Mouse (Mus musculus): ENCODE measurements around the gene Hsdl1. TPM values are rescaled to one million over a fixed set of nuclear protein-coding genes. Genes with fewer than 3 reads are reported as not detected.

The Hsdl1 gene
- total RNA-seq, 2 experiments from 2014 or later = 42.8 to 46.7 TPM

GRCm38 (mm10) chr8:119544606-119545005 is 30.4 kb downstream of the Hsdl1 start:
- no peak for DNase-seq (ENCODE audit: extremely low spot score in 1 of 2, low spot score in 1 of 2)

GRCm38 (mm10) chr8:119531973-119532372 is 43.0 kb downstream of the Hsdl1 start:
- peak; percentile 16 to 25 for DNase-seq (ENCODE audit: extremely low spot score in 1 of 2, low spot score in 1 of 2)

- no peak for DNase-seq (ENCODE audit: extremely low spot score in 1 of 2, low spot score in 1 of 2)
Observed at GRCm38 (mm10) chr8:119531397-119531796, 43.6 kb downstream of the Hsdl1 start.

GRCm38 (mm10) chr8:119530937-119531336 is 44.0 kb downstream of the Hsdl1 start:
- DNase-seq (ENCODE audit: extremely low spot score in 1 of 2, low spot score in 1 of 2) = no peak

- DNase-seq (ENCODE audit: extremely low spot score in 1 of 2, low spot score in 1 of 2) = no peak
Observed at GRCm38 (mm10) chr8:119528762-119529161, 46.2 kb downstream of the Hsdl1 start.

GRCm38 (mm10) chr8:119520102-119520501 is 54.9 kb downstream of the Hsdl1 start:
- no peak for DNase-seq (ENCODE audit: extremely low spot score in 1 of 2, low spot score in 1 of 2)

GRCm38 (mm10) chr8:119516674-119517073 is 58.3 kb downstream of the Hsdl1 start:
- no peak for DNase-seq (ENCODE audit: extremely low spot score in 1 of 2, low spot score in 1 of 2)

- no peak for DNase-seq (ENCODE audit: extremely low spot score in 1 of 2, low spot score in 1 of 2)
Observed at GRCm38 (mm10) chr8:119515767-119516166, 59.2 kb downstream of the Hsdl1 start.

- no peak for DNase-seq (ENCODE audit: extremely low spot score in 1 of 2, low spot score in 1 of 2)
Observed at GRCm38 (mm10) chr8:119514940-119515339, 60.0 kb downstream of the Hsdl1 start.

GRCm38 (mm10) chr8:119513405-119513804 is 61.6 kb downstream of the Hsdl1 start:
- DNase-seq (ENCODE audit: extremely low spot score in 1 of 2, low spot score in 1 of 2) = no peak

Other genes starting within 250 kb of the Hsdl1 start
- 100 to 1,000 TPM; 364 to 405 TPM for gene Hsbp1, start 230.7 kb downstream of the Hsdl1 start, total RNA-seq (2021)
- gene Mlycd, start 180.3 kb downstream of the Hsdl1 start, total RNA-seq (2021) = 10 to 100 TPM; 28.7 to 30.0 TPM
- under 1 TPM; 0.42 to 0.49 TPM for gene Osgin1, start 141.1 kb downstream of the Hsdl1 start, total RNA-seq (2021)
- 100 to 1,000 TPM; 101 to 115 TPM for gene Necab2, start 128.5 kb downstream of the Hsdl1 start, total RNA-seq (2021)
- under 1 TPM; 0.23 to 0.44 TPM for gene Slc38a8, start 73.5 kb downstream of the Hsdl1 start, total RNA-seq (2021)
- gene Mbtps1, start 16.4 kb downstream of the Hsdl1 start, total RNA-seq (2021) = 10 to 100 TPM; 69.2 to 78.8 TPM
- gene Dnaaf1, start 52 bp upstream of the Hsdl1 start, total RNA-seq (2021) = under 1 TPM; 0.12 to 0.22 TPM
- 10 to 100 TPM; 10.5 to 11.1 TPM for gene Taf1c, start 30.0 kb upstream of the Hsdl1 start, total RNA-seq (2021)
- gene Adad2, start 37.6 kb upstream of the Hsdl1 start, total RNA-seq (2021) = under 1 TPM in 1 of 2 experiments, not detected in 1; 0.39 TPM
- 1 to 10 TPM; 3.4 to 4.6 TPM for gene Kcng4, start 60.5 kb upstream of the Hsdl1 start, total RNA-seq (2021)
- 1 to 10 TPM; 6.6 to 8.4 TPM for gene Wfdc1, start 91.2 kb upstream of the Hsdl1 start, total RNA-seq (2021)
- 1 to 10 TPM; 1.8 to 1.9 TPM for gene Atp2c2, start 124.8 kb upstream of the Hsdl1 start, total RNA-seq (2021)
- 10 to 100 TPM; 14.1 to 17.0 TPM for gene Tldc1, start 203.2 kb upstream of the Hsdl1 start, total RNA-seq (2021)